Mouse (Mus musculus) A20 (cell line): ENCODE measurements around the gene Tsc22d2.

Experiments used
- DNase-seq: peaks from one replicate; pipeline ENCODE4 v3.0.0-alpha.2; 2011; ENCODE audit warnings: low read depth, low spot score

Gene Tsc22d2

GRCm38 (mm10) chr3:58513483-58513882 lies 99.0 kb downstream of the Tsc22d2 start:
- peak; percentile 60 for DNase-seq

- DNase-seq: peak; percentile 66
Observed at GRCm38 (mm10) chr3:58515947-58516601, 101.6 kb downstream of the Tsc22d2 start.
